Mouse (Mus musculus) megakaryocyte, embryonic 14.5 days (primary cell): ENCODE measurements around the gene Brsk1.

Experiments used
- FLI1 ChIP-seq: IDR thresholded peaks from 2 replicates; pipeline ENCODE4 v1.6.1; 2012; ENCODE audit warnings: low read length, inconsistent platforms, mixed read lengths
- GATA1 ChIP-seq: IDR thresholded peaks from 3 replicates; pipeline ENCODE4 v1.6.1; 2012; ENCODE audit warnings: mixed read lengths, low read length, inconsistent platforms, borderline replicate concordance

DNA sequence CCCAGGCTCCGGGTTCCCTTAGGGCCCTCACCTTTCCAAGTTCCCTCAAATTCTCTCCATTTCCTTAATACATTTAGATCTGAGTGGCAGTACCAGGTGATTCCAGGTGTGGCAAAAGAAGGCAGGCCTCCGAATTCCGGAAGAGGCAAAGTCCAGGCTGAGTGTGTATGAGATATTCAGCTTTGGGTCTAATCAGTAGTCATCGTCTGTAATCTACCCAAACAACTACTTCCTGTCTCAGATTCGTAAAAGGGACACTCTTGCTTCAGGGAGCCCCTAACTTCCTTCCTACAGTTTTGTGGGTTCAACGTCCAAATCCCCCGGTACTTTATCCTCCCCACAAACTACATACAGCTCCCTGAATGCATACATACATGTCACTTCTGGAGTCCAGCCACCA lies 34.8 kb downstream of the Brsk1 start, which contains the start of gene Tmem150b:
- no peak for TF ChIP-seq GATA1
- no peak for TF ChIP-seq FLI1
